ENCODE assay signal across 20 mouse cellular contexts in the genomic region with DNA sequence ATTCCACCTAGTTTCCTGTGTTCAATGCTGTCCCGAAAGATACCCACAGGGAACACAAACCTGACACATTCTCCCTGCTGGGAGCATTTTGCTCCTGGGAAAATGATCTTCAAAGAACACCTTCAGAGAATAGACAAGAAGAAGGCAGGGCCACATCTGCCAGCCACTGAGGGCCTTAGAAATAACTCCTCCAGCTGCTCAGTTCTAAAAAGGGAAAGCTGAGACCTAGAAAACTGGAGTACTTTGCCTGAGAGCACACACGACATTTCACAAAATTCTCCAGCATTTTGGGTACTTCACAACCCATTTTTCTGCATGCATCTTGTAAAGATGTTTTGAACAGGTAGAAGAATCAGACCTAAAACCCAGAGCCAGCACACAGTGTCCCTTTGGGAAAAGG.
DNase-seq lines count a peak whose midpoint lies in the region; TF ChIP-seq lines count a peak whose summit lies in the region.
"Had no signal": no experiment of that assay in that cellular context is flagged by ENCODE, and none has a peak within 500 bp of the region (broad histone marks: within the 10 kb centered on the region; RNA-seq: fewer than 3 reads in every experiment).

No protein-coding gene starts in this region.

- H3K4me1 ChIP-seq in cortical plate, adult 2 months (ENCODE audit: control insufficient read depth, insufficient read depth, low read length): no peaks in the 10 kb centered on the region
- H3K4me1 ChIP-seq: heart, embryonic 10.5 days; hindbrain, embryonic 12.5 days had no signal

- no peak for TF ChIP-seq CTCF in left cerebral cortex, adult 2 months (IDR thresholded peaks at IDR 0.05)
- TF ChIP-seq CTCF in cortical plate, adult 2 months (IDR thresholded peaks at IDR 0.05; ENCODE audit: extremely low read depth, insufficient read depth, low read length): no peak

- intact Hi-C loops in left cerebral cortex, postnatal 14 days (cut with DNase I): no loop called here
- intact Hi-C loops in left cerebral cortex, adult 2 months (cut with DNase I): no loop called here

- no peak overlapping the region for H3K27ac ChIP-seq in left cerebral cortex, adult 2 months
- 0 out of 2 replicates have a peak overlapping the region, but pooled peaks have one; percentile 17 for H3K27ac ChIP-seq in cortical plate, adult 2 months (ENCODE audit: insufficient read depth, low read length)
- H3K27ac ChIP-seq: embryonic facial prominence, embryonic 15.5 days; forebrain, embryonic 10.5 days; gastrocnemius, adult 2 months; heart, embryonic 10.5 days; hindbrain, embryonic 12.5 days had no signal

- peak; percentile 37 for DNase-seq in heart, adult 11 months
- DNase-seq in heart, adult 8-10 months (ENCODE audit: low spot score): no peak
- peak; percentile 6 to 26 for DNase-seq in left cerebral cortex, postnatal 14 days (ENCODE audit: low spot score in 2 of 2)
- DNase-seq in left cerebral cortex, adult 2 months (ENCODE audit: extremely low spot score in 1 of 2, low spot score in 2 of 2): no peak
- DNase-seq in telencephalon, adult 2 months (ENCODE audit: low read depth, low spot score): peak; percentile 38
- no peak for DNase-seq in embryo, embryonic 11 days
- DNase-seq: adrenal gland, postnatal 14 days; cerebellum, adult 18-20 months; cerebellum, adult 9-11 months; cerebellum, postnatal 36 days; gastrocnemius, adult 2 months; gastrocnemius, postnatal 25 days; heart, postnatal 10 days; heart, postnatal 4 days had no signal

- TF ChIP-seq POLR2A in cortical plate, adult 2 months (IDR thresholded peaks at IDR 0.05; ENCODE audit: extremely low read depth, insufficient read depth, low read length): no peak

- H3K4me3 ChIP-seq in left cerebral cortex, adult 2 months: no peak overlapping the region
- H3K4me3 ChIP-seq in cortical plate, adult 2 months (ENCODE audit: insufficient read depth, low read length): no peak overlapping the region
- H3K4me3 ChIP-seq: embryonic facial prominence, embryonic 15.5 days; erythroblast, embryonic 14.5 days; forebrain, embryonic 10.5 days; gastrocnemius, adult 2 months; heart, embryonic 10.5 days; hindbrain, embryonic 12.5 days had no signal

Comparison
In these comparisons a context has a peak if more than half of its experiments do, and no peak if none do; other contexts are left out.
1. DNase-seq: peak in heart, adult 11 months (single experiment), left cerebral cortex, postnatal 14 days (2 of 2) and telencephalon, adult 2 months (single experiment); none in heart, adult 8-10 months (single experiment), left cerebral cortex, adult 2 months (0 of 2) and embryo, embryonic 11 days (single experiment).